Mouse (Mus musculus) stomach, postnatal 0 days (tissue): ENCODE data around the gene Tenm3.

Source experiments
- CTCF ChIP-seq: IDR thresholded peaks from 2 replicates; pipeline ENCODE4 v1.5.1; 2016; ENCODE audit warnings: antibody characterized with exemption, low read depth, mild to moderate bottlenecking, moderate library complexity
- EP300 ChIP-seq: optimal IDR thresholded peaks from 2 replicates; pipeline ENCODE3; 2016; ENCODE audit warnings: antibody characterized with exemption

- TF ChIP-seq EP300: no peak
- TF ChIP-seq CTCF: no peak
Observed at GRCm38 (mm10) chr8:48309191-48309987, 534.4 kb downstream of the Tenm3 start.
